Mouse (Mus musculus): ENCODE data around the gene Bmpr1b.

- no peak for TF ChIP-seq POLR2A (IDR thresholded peaks at IDR 0.05; ENCODE audit: borderline replicate concordance, control insufficient read depth, low read depth, low read length)
- peak; percentile 46; the same call in 1 of the 2 replicates for TF ChIP-seq CTCF (IDR thresholded peaks at IDR 0.05; ENCODE audit: control insufficient read depth, insufficient read depth, low read length)
These were observed 306.3 kb downstream of the Bmpr1b start for GRCm38 (mm10) chr3:141862816-141863461.
